Mouse (Mus musculus): ENCODE measurements at regions not wholly inside any gene's neighbourhood (a gene's known extent, or its start where the extent isn't known, plus 50 kb on each side); places are given as distances from the start of the nearest gene placed in this dataset.

GRCm38 (mm10) chrX:99201081-99201480 is 65.2 kb downstream of the Efnb1 start:
- TF ChIP-seq CTCF (IDR thresholded peaks at IDR 0.05) (no peak), EP300 (IDR thresholded peaks at IDR 0.05; ENCODE audit: insufficient read depth, low read depth, low read length) (no peak), POLR2A (IDR thresholded peaks at IDR 0.05; ENCODE audit: insufficient read depth, low read depth, low read length) (no peak)
- Histone ChIP-seq H3K79me2 (replicated peaks; ENCODE audit: control insufficient read depth, insufficient read depth, low read length) (no peaks in the 10 kb centered on the region), H3K9ac (ENCODE audit: low read depth, low read length) (no peak overlapping the region), H3K27me3 (ENCODE audit: control insufficient read depth, insufficient read depth, low read length) (no peaks in the 10 kb centered on the region), H3K4me3 (no peak overlapping the region), H3K27ac (peak overlapping the region; percentile 97), H3K36me3 (ENCODE audit: control insufficient read depth, insufficient read depth, low read length) (no peaks in the 10 kb centered on the region), H3K4me1 (ENCODE audit: control insufficient read depth, insufficient read depth, low read length) (peaks cover 19% of the 10 kb centered on the region)
- 52% methylated on average over 7 of the region's 7 CpGs for WGBS
- peak in 1 of 2 experiments; percentile 23 for DNase-seq
- intact Hi-C loops (cut with DNase I): loop anchor here (2.0 to 5.0 kb wide), 3 partner anchors 16 to 149 kb away; no protein-coding TSS in a partner anchor

GRCm38 (mm10) chrX:99199669-99200068 is 63.7 kb downstream of the Efnb1 start:
- TF ChIP-seq EP300 (IDR thresholded peaks at IDR 0.05; ENCODE audit: insufficient read depth, low read depth, low read length) (no peak), CTCF (IDR thresholded peaks at IDR 0.05) (no peak), POLR2A (IDR thresholded peaks at IDR 0.05; ENCODE audit: insufficient read depth, low read depth, low read length) (no peak)
- Histone ChIP-seq H3K9ac (ENCODE audit: low read depth, low read length) (peak overlapping the region; percentile 46), H3K79me2 (replicated peaks; ENCODE audit: control insufficient read depth, insufficient read depth, low read length) (no peaks in the 10 kb centered on the region), H3K4me3 (no peak overlapping the region), H3K27me3 (ENCODE audit: control insufficient read depth, insufficient read depth, low read length) (no peaks in the 10 kb centered on the region), H3K4me1 (ENCODE audit: control insufficient read depth, insufficient read depth, low read length) (peaks cover 17% of the 10 kb centered on the region), H3K36me3 (ENCODE audit: control insufficient read depth, insufficient read depth, low read length) (no peaks in the 10 kb centered on the region), H3K27ac (peak overlapping the region; percentile 97)
- intact Hi-C loops (cut with DNase I): loop anchor here (1.0 to 5.0 kb wide), 7 partner anchors 17 to 158 kb away; partner anchors contain the start of gene Efnb1
- 53% methylated on average over 5 of the region's 5 CpGs for WGBS
- DNase-seq: peak; percentile 47 to 50

GRCm38 (mm10) chrX:99198961-99199631 is 63.2 kb downstream of the Efnb1 start:
- Histone ChIP-seq H3K79me2 (replicated peaks; ENCODE audit: control insufficient read depth, insufficient read depth, low read length) (no peaks in the 10 kb centered on the region), H3K4me3 (peak overlapping the region; percentile 53), H3K9ac (ENCODE audit: low read depth, low read length) (peak overlapping the region; percentile 70), H3K27ac (peak overlapping the region; percentile 97), H3K36me3 (ENCODE audit: control insufficient read depth, insufficient read depth, low read length) (no peaks in the 10 kb centered on the region), H3K4me1 (ENCODE audit: control insufficient read depth, insufficient read depth, low read length) (peaks cover 15% of the 10 kb centered on the region), H3K27me3 (ENCODE audit: control insufficient read depth, insufficient read depth, low read length) (no peaks in the 10 kb centered on the region)
- intact Hi-C loops (cut with DNase I): loop anchor here (1.0 to 5.0 kb wide), 4 partner anchors 34 to 158 kb away; partner anchors contain the start of gene Efnb1
- WGBS: 21% methylated on average over 29 of the region's 29 CpGs
- peak; percentile 77 for TF ChIP-seq EP300 (IDR thresholded peaks at IDR 0.05; ENCODE audit: insufficient read depth, low read depth, low read length)
- TF ChIP-seq CTCF (IDR thresholded peaks at IDR 0.05): no peak
- TF ChIP-seq POLR2A (IDR thresholded peaks at IDR 0.05; ENCODE audit: insufficient read depth, low read depth, low read length): peak; percentile 48
- peak; percentile 75 to 87 for DNase-seq

All from heart, adult 2 months (tissue).